ENCODE assay signal across 8 mouse cellular contexts in genomic region chr4:149048625-149049228, GRCm38 (mm10). TPM values are rescaled to one million over a fixed set of nuclear protein-coding genes. Genes with fewer than 3 reads are reported as not detected.
A peak's percentile ranks its signal among the peaks of the same experiment; 100 is the strongest.
DNase-seq lines count a peak whose midpoint lies in the region; ATAC-seq lines count a peak whose summit lies in the region.

No protein-coding gene starts in this region.

- peak overlapping the region; percentile 44 for H3K4me2 ChIP-seq in heart, embryonic 11.5 days
- peak overlapping the region; percentile 26; the same call in 1 of the 2 replicates for H3K4me2 ChIP-seq in midbrain, embryonic 12.5 days (replicated peaks)

- H3K4me1 ChIP-seq in heart, embryonic 11.5 days (ENCODE audit: control insufficient read depth, insufficient read depth, low read length): peaks cover 51% of the 10 kb centered on the region
- H3K4me1 ChIP-seq in midbrain, embryonic 12.5 days: peaks cover 30% of the 10 kb centered on the region

- H3K27me3 ChIP-seq in heart, embryonic 11.5 days (ENCODE audit: control insufficient read depth, insufficient read depth, low read length): no peaks in the 10 kb centered on the region
- peaks cover 70% of the 10 kb centered on the region for H3K27me3 ChIP-seq in midbrain, embryonic 12.5 days

- peak overlapping the region; percentile 58; the same call in 1 of the 2 replicates for H3K9ac ChIP-seq in heart, embryonic 11.5 days (ENCODE audit: low read depth, low read length)
- H3K9ac ChIP-seq in midbrain, embryonic 12.5 days (replicated peaks): no peak overlapping the region

- no peak for ATAC-seq in heart, embryonic 11.5 days (replicated peaks; ENCODE audit: insufficient number of reproducible peaks, low FRiP score, low TSS enrichment)
- no peak for ATAC-seq in midbrain, embryonic 12.5 days (ENCODE audit: low FRiP score, low read depth)
- ATAC-seq in erythroid progenitor cell, adult 5-6 weeks (replicated peaks; ENCODE audit: low FRiP score, poor library complexity, severe bottlenecking): no peak

- peak; percentile 13 to 49 for DNase-seq in spleen, adult 18-20 months
- no peak for DNase-seq in spleen, postnatal 4 days (ENCODE audit: low spot score in 2 of 2)
- DNase-seq in kidney, postnatal 14 days: peak; percentile 59
- DNase-seq in testis, postnatal 14 days (ENCODE audit: low spot score): no peak
- DNase-seq in urinary bladder, adult 18-20 months (ENCODE audit: low spot score in 2 of 2): no peak

- 45% methylated on average over 10 of the region's 10 CpGs for WGBS in heart, embryonic 11.5 days (ENCODE audit: insufficient replicate concordance)
- WGBS in midbrain, embryonic 12.5 days: 21% methylated on average over 10 of the region's 10 CpGs

- no peak overlapping the region for H3K4me3 ChIP-seq in heart, embryonic 11.5 days (ENCODE audit: low read depth, low read length)
- H3K4me3 ChIP-seq in midbrain, embryonic 12.5 days: no peak overlapping the region

- H3K9me3 ChIP-seq in heart, embryonic 11.5 days (replicated peaks; ENCODE audit: control insufficient read depth, low read length): no peaks in the 10 kb centered on the region
- H3K9me3 ChIP-seq in midbrain, embryonic 12.5 days: no peaks in the 10 kb centered on the region

- no peaks in the 10 kb centered on the region for H3K36me3 ChIP-seq in heart, embryonic 11.5 days (ENCODE audit: control insufficient read depth, insufficient read depth, low read length)
- no peaks in the 10 kb centered on the region for H3K36me3 ChIP-seq in midbrain, embryonic 12.5 days

- H3K27ac ChIP-seq in heart, embryonic 11.5 days (ENCODE audit: low read depth, low read length): peak overlapping the region; percentile 84
- H3K27ac ChIP-seq in midbrain, embryonic 12.5 days (replicated peaks): no peak overlapping the region

RNA-seq across cellular contexts. Expression of gene Pex14, which starts 50.9 kb away (rescaled TPM):
- 33.5 and 37.2 TPM in 2 replicates for polyA plus RNA-seq in heart, embryonic 11.5 days (2014; fragmentation: Nextera tagmentation; extraction: Ambion mirVana)
- polyA plus RNA-seq in midbrain, embryonic 12.5 days (2016; fragmentation: Nextera tagmentation; extraction: Ambion mirVana): 49.8 and 53.9 TPM in 2 replicates
- 3.2 and 5.4 TPM in 2 replicates for total RNA-seq in erythroid progenitor cell, adult 5-6 weeks (2015; ENCODE audit: low replicate concordance)
- total RNA-seq in erythroid progenitor cell, adult 5-6 weeks (2017; ENCODE audit: low replicate concordance): 0.91 and 3.0 TPM in 2 replicates

RNA-seq across cellular contexts. Expression of gene Dffa, which starts 55.2 kb away (rescaled TPM):
- 34.2 and 35.9 TPM in 2 replicates for polyA plus RNA-seq in heart, embryonic 11.5 days (2014; fragmentation: Nextera tagmentation; extraction: Ambion mirVana)
- 25.3 and 26.4 TPM in 2 replicates for polyA plus RNA-seq in midbrain, embryonic 12.5 days (2016; fragmentation: Nextera tagmentation; extraction: Ambion mirVana)
- 1.8 and 10.5 TPM in 2 replicates for total RNA-seq in erythroid progenitor cell, adult 5-6 weeks (2015; ENCODE audit: low replicate concordance)
- 3.0 and 4.2 TPM in 2 replicates for total RNA-seq in erythroid progenitor cell, adult 5-6 weeks (2017; ENCODE audit: low replicate concordance)

Comparison
In these comparisons a context has a peak if more than half of its experiments do, and no peak if none do; other contexts are left out.
1. DNase-seq: peak in spleen, adult 18-20 months (2 of 2) and kidney, postnatal 14 days (single experiment); none in spleen, postnatal 4 days (0 of 2), testis, postnatal 14 days (single experiment) and urinary bladder, adult 18-20 months (0 of 2).